Mouse (Mus musculus): ENCODE measurements around the gene Ap2m1.
"Not testable (repeated sequence)": the region's sequence is repeated elsewhere in the genome, so short reads cannot be mapped to it uniquely, and the experiment has no call there.

Ap2m1 gene

GRCm38 (mm10) chr16:20535296-20536080, at the start of gene Ap2m1:
Ap2m1 (plus strand) TSS chr16:20535478.
- peak; percentile 97 to 98 for DNase-seq (ENCODE audit: low spot score in 2 of 2)

GRCm38 (mm10) chr16:20486048-20486447, 49.2 kb upstream of the Ap2m1 start:
- no peak for DNase-seq (ENCODE audit: low spot score in 2 of 2)

GRCm38 (mm10) chr16:20488151-20488550, 47.1 kb upstream of the Ap2m1 start:
- DNase-seq (ENCODE audit: low spot score in 2 of 2): no peak

DNA sequence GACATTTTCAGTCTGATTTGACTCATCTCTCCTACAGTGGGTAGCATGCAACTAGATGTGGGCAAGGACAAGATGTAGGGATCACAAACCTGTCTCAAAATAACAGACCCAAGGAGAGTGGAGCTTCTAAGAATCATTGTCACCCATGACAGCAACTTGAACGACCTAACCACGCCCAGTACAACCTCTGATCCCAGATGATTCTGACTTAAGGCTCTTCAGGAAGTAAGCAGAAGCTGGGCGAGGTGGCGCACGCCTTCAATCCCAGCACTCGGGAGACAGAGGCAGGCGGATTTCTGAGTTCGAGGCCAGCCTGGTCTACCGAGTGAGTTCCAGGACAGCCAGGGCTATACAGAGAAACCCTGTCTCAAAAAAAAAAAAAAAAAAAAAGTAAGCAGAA, 46.5 kb upstream of the Ap2m1 start:
- not testable (repeated sequence) for DNase-seq (ENCODE audit: low spot score in 2 of 2)

DNA sequence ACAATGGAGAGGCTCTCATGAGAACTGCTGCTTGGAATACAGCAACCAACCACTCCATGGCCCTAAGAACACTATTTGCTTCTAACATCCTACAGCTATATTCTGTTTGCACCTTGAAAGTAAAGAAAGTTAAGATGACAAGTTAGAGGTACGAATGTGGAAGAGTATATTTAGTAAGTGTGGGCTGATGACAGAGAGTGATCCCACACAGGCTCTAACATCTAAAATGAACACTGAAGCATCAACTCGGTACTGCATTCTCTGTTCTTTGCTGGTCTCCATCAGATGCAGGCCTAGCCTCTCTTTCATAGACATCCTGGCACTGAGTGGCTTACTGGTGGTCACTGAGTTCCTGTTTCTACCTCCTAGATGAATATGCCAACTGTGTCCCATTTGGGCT, 46.0 kb upstream of the Ap2m1 start:
- no peak for DNase-seq (ENCODE audit: low spot score in 2 of 2)

DNA sequence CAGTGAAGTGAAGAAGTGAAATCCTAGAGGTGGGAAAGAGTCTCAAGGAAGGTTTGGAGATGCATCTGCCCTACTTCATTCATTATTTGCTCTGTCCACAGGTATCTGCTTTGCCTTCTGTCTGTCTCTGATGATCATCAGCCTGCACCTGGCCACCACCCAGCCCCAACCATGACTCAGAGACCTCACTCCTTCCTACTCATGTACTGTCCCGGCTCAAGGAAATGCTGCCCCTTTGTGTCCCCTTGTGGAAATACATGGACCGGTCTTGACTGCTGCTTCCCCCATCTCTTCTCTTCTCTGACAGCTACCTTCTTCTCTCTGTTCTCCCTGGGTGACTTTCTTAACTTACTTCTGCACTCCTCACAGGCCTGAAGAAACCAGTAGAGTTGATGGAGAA, 44.7 kb upstream of the Ap2m1 start:
- peak in 1 of 2 experiments; percentile 19 for DNase-seq (ENCODE audit: low spot score in 2 of 2)

DNA sequence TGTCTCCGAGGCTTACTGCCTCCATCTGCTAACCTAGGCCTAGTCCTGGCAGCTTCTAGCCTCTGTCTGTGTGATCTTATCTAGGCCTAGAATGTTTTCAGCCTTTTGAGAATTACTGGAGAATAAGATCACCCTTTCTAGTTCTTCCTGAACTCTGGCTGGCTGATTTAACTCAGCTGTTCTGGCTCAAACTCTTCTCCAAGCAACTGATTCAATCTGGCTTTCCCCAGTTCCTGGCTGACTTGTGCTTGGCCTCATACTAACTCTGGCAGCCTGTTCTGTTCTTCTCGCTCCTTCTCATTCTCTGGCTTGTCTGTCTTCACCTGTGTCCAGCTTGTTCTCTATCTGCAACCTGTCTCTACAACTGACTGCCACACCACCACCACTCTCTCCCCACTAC, 44.0 kb upstream of the Ap2m1 start:
- DNase-seq (ENCODE audit: low spot score in 2 of 2): peak; percentile 28 to 45

GRCm38 (mm10) chr16:20493452-20493851, 41.8 kb upstream of the Ap2m1 start:
- no peak for DNase-seq (ENCODE audit: low spot score in 2 of 2)

DNA sequence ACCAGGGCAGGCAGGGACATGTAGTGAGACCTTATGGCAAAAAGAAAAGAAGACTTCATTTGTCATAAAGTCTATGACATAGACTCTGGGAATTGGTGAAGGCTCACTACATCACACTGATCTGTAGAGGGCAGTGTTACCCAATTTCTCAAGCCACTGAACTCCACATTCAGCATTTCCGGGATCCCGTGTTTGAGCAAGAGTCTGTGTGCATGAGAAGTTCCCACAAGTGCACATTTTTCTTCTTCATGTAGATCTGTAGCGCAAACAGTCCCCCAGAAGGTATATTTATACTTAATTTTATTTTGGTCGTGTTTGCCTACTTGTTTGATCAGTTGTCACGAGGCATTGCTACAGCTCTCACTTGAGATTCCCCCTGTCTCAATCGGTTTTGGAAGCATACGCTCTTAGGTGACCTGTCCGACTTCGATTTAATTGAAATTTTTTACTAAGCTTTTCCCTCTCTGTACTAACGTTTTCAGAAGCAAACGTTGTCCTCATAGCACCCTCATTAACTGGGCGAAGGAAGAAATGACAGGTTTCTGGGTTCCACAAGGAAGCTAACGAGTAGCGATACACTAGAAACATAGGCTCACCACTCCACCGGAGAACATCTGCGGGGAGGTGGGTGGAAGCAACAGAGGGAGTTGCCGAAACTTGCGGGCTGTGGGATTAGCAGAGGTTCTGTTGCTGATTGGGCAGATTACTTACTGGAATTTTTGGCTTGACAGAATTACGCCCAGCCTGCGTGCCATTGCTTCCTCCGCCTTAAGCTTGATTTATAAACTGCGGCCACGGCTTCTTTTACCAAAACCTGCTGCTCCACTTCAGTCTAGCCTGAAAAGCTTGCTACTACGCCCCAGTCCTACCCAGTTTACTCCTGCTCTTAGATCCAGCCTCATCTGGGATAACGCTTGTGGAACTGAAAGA, 38.3 kb upstream of the Ap2m1 start:
- DNase-seq (ENCODE audit: low spot score in 2 of 2): peak; percentile 53 to 78

GRCm38 (mm10) chr16:20497980-20498676, 37.1 kb upstream of the Ap2m1 start:
- DNase-seq (ENCODE audit: low spot score in 2 of 2): no peak

GRCm38 (mm10) chr16:20498677-20499475, 36.4 kb upstream of the Ap2m1 start, which contains the start of gene Eif2b5:
Eif2b5 (plus strand) TSS chr16:20498817.
- peak; percentile 94 to 95 for DNase-seq (ENCODE audit: low spot score in 2 of 2)

DNA sequence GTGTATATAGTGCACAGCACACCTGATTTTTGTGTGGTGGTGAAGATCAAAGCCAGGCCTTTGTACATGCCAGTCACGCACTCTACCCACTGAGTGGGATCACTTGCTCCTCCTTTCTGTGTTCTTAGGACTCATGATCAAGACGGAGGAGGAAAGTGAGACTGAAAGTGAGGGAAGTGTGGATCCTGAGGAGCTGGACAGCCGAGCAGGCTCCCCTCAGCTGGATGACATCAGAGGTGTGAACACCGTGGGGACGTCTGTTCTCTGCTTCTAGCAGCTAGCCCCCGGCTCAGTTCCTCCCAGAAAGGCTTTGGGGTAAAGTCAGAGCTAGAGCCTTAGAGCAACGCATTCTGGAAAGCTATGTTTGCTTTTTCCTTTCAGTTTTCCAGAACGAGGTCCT, 29.3 kb upstream of the Ap2m1 start:
- DNase-seq (ENCODE audit: low spot score in 2 of 2): no peak

DNA sequence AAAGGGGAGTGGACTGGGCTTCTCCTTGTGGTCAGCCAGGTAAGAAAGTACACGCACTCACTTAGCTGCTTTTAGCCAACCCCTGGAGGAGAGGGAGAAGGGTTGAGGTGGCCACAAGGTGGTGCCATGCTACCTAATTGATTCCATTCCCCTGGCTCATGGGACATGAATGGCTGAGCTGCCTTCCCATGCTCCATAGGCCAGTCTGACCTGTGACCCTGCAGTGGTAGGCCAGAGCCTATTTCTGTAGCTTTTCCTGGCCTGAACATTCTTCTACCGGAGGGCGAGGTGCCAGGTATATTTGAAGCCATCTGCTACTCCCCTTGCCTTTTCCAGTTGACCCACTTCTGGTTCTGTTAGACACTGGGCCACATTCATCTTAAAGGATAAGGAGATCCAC, 25.9 kb upstream of the Ap2m1 start:
- DNase-seq (ENCODE audit: low spot score in 2 of 2): no peak

GRCm38 (mm10) chr16:20511277-20511847, 23.9 kb upstream of the Ap2m1 start:
- no peak for DNase-seq (ENCODE audit: low spot score in 2 of 2)

DNA sequence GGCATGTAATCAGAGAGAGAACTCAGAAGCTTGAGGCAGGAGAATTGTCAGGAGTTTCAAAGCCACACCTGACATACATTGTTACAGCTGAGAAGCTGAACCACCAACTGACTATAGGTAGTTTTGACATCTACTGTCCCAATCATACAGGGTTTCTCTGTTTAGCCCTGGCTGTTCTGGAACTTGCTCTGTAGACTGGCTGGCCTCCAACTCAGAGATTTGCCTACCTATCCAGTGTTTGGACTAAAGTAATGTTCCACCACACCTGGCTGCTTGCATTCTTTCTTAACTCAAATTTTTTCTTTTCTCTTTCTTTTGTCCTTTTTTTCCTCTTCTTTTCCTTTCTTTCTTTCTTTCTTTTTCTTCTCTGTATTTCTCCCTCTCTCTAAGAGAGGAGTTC, 19.2 kb upstream of the Ap2m1 start:
- DNase-seq (ENCODE audit: low spot score in 2 of 2): no peak

- DNase-seq (ENCODE audit: low spot score in 2 of 2): peak; percentile 92
These were observed 18.5 kb upstream of the Ap2m1 start, which contains the start of gene Dvl3 for GRCm38 (mm10) chr16:20516726-20517201. Dvl3 (plus strand) TSS chr16:20516982.

DNA sequence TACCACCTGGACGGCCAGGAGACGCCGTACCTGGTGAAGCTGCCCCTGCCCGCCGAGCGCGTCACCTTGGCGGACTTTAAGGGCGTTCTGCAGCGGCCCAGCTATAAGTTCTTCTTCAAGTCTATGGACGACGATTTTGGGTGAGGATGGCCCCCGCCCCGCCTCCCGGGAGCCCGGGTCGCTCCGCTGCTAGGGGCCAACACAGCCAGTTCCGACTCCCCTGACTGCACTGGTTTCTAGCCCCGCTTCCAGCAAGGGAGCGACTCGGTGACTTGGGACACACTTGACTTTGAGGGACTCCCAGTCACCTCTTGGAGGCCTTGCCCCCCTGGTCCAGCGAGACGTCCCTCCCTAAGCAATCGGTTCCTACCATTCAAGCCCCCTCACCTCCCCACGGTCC, 18.1 kb upstream of the Ap2m1 start:
- DNase-seq (ENCODE audit: low spot score in 2 of 2): peak in 1 of 2 experiments; percentile 24

GRCm38 (mm10) chr16:20517701-20518374, 17.4 kb upstream of the Ap2m1 start:
- peak in 1 of 2 experiments; percentile 24 for DNase-seq (ENCODE audit: low spot score in 2 of 2)

- DNase-seq (ENCODE audit: low spot score in 2 of 2): no peak
These were observed 11.4 kb upstream of the Ap2m1 start for GRCm38 (mm10) chr16:20523886-20524285.

- DNase-seq (ENCODE audit: low spot score in 2 of 2): no peak
These were observed 6.5 kb upstream of the Ap2m1 start for GRCm38 (mm10) chr16:20528779-20529178.

All from heart, adult 9 months (tissue).